Mouse (Mus musculus): ENCODE measurements around the gene Prr7.

Prr7 gene

GRCm38 (mm10) chr13:55510332-55510667, 46.2 kb downstream of the Prr7 start:
- no peak for DNase-seq (ENCODE audit: low spot score)

DNA sequence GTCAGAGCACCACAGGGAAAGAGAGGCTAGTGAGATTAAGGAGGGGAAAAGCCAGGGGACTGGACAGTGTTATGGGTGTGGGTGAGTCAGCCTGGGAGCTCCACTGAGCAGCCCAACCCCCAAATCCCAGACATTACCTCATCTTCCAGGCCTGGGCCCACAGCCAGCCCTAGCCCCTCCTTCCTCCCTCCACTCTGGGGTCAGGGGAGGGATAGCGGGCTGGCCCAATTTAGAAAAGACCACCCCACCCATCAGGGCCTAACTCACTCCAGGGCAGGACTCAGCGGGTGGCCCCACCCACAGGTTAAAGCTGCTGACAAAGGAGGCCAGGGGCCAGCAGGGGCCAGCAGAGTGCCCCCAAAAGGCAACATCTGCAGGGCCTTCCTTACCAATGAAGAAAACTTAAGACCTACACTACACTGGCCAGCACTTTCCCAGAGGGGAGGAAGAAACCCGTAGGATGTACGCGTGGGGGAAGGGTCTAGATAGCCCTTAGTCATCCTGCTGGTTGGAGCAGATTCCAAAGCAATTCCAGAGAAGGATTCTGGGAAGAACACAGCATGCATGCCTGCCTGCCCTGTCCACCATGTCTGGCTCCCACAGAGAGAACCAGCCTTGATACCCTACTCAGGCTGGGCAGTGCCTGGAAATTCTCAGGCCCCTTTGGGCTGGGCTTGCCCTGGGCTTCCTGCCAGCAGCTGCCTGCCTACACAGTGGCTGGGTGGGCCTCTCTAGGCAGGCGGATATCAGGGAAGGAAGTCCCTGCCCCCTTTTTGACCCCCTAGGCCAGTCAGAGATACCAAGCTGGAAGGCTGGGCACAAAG, 46.8 kb downstream of the Prr7 start:
- DNase-seq (ENCODE audit: low spot score), result peak; percentile 82

DNA sequence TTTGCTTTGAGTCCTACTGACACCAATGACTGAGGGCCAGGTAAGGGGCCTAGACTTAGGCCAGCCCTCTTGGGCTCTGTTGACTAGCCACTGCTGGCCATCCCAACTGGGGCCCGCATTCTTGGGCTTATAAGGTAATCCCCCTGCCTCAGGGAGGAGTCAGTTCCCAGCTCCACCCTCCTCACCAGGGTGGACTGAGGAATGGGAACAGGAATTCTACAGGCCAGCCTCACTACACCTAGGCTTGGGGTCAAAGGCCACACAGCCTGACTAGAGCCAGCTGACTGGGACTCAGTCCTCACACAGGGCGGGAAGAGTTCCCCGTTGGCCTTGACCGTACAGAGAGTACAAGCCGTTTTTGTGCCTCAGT, 47.4 kb downstream of the Prr7 start:
- peak; percentile 65 for DNase-seq (ENCODE audit: low spot score)

- DNase-seq (ENCODE audit: low spot score), result peak; percentile 86
These were observed 48.4 kb downstream of the Prr7 start for GRCm38 (mm10) chr13:55512379-55513031.

GRCm38 (mm10) chr13:55513111-55513748, 49.2 kb downstream of the Prr7 start, which contains the start of gene Pdlim7:
Pdlim7 (minus strand) TSS chr13:55513676.
- DNase-seq (ENCODE audit: low spot score), result peak; percentile 91

DNA sequence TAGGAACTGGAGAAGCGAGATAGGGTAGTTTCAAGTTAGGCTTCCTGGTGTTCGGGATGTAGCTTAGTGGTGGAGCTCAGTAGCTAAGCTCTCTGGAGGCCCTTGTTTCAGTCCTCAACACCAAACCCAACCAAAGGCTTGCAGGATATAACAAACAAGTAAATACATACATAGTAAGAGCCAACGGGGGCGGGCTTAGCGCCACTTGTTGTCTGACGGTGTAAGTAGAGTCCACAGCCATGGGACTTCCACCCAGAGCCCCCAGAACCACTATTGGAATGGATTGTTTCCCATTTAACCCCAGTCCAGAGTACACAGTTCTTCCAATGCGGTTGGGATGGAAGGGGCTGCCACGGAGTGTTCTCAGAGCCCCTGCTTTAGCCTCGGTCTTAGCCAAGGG, 49.8 kb downstream of the Prr7 start:
- no peak for DNase-seq (ENCODE audit: low spot score)

DNA sequence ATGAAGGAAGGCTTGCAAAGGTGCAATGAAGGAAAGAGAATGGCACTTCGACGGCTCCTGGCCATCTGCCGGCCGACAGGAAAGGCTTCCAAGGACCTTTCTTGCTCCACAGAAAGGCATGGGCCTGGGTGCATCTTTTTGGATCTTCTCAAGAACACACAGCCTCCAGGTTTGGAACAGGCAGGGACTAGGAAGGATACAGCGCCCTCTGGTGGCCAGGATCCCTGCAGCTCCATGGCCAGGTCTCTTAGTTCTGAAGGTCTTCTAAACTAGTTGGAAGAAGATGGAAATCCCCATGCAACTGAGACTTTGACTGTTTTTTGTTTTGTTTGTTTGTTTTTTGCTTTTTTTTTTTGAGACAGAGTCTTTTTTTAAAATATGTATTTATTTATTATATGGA, 52.9 kb downstream of the Prr7 start:
- DNase-seq (ENCODE audit: low spot score), result peak; percentile 93

GRCm38 (mm10) chr13:55519606-55520005, 55.5 kb downstream of the Prr7 start:
- DNase-seq (ENCODE audit: low spot score), result no peak

GRCm38 (mm10) chr13:55522730-55523129, 58.7 kb downstream of the Prr7 start:
- no peak for DNase-seq (ENCODE audit: low spot score)
